Mouse (Mus musculus) forebrain, embryonic 12.5 days (tissue): ENCODE data around the gene Podxl2. TPM values are rescaled to one million over a fixed set of nuclear protein-coding genes. Genes with fewer than 3 reads are reported as not detected.

ENCODE experiments used
- ATAC-seq: fragments of 200-750 bp; cut with Nextera tagmentation; 2 replicates; pipeline ENCODE4 v1.8.0; 2017; ENCODE audit warnings: moderate TSS enrichment; ENCODE audit not compliant: low FRiP score
- H3K27ac ChIP-seq: fragments of 300-500 bp; sonication (generic); 2 replicates; pipeline ENCODE4 v1.5.1; 2016; ENCODE audit warnings: mild to moderate bottlenecking
- H3K27me3 ChIP-seq: fragments of 300-500 bp; sonication (generic); 2 replicates; pipeline ENCODE4 v1.6.1; 2016; ENCODE audit warnings: mild to moderate bottlenecking
- H3K36me3 ChIP-seq: fragments of 300-500 bp; sonication (generic); replicated peaks from 2 replicates; pipeline ENCODE4 v1.6.1; 2016; ENCODE audit warnings: mild to moderate bottlenecking
- H3K4me1 ChIP-seq: fragments of 300-500 bp; sonication (generic); 2 replicates; pipeline ENCODE4 v1.6.1; 2016
- H3K4me2 ChIP-seq: fragments of 300-500 bp; sonication (generic); 2 replicates; pipeline ENCODE4 v1.6.1; 2016; ENCODE audit warnings: mild to moderate bottlenecking, moderate library complexity
- H3K4me3 ChIP-seq: fragments of 300-500 bp; sonication (generic); replicated peaks from 2 replicates; pipeline ENCODE4 v1.5.1; 2016; ENCODE audit warnings: mild to moderate bottlenecking
- H3K9ac ChIP-seq: fragments of 300-500 bp; sonication (generic); 2 replicates; pipeline ENCODE4 v1.6.1; 2016; ENCODE audit warnings: mild to moderate bottlenecking
- H3K9me3 ChIP-seq: fragments of 300-500 bp; sonication (generic); 2 replicates; pipeline ENCODE4 v1.6.1; 2016
- WGBS: fragments of 180-500 bp; shearing (Covaris S2); methylation state at CpG from one replicate; pipeline ENCODE4 v1.1.7; 2016; 5-methylcytosine and 5-hydroxymethylcytosine counted together
- polyA plus RNA-seq: library from polyadenylated mRNA; unstranded; fragments of >200 nt; fragmentation: Nextera tagmentation; extraction: Ambion mirVana; gene quantifications from 2 replicates; pipeline ENCODE4 v1.2.1, GENCODE M21; 2016

Gene Podxl2
- 248 and 258 TPM in 2 replicates for polyA plus RNA-seq

DNA sequence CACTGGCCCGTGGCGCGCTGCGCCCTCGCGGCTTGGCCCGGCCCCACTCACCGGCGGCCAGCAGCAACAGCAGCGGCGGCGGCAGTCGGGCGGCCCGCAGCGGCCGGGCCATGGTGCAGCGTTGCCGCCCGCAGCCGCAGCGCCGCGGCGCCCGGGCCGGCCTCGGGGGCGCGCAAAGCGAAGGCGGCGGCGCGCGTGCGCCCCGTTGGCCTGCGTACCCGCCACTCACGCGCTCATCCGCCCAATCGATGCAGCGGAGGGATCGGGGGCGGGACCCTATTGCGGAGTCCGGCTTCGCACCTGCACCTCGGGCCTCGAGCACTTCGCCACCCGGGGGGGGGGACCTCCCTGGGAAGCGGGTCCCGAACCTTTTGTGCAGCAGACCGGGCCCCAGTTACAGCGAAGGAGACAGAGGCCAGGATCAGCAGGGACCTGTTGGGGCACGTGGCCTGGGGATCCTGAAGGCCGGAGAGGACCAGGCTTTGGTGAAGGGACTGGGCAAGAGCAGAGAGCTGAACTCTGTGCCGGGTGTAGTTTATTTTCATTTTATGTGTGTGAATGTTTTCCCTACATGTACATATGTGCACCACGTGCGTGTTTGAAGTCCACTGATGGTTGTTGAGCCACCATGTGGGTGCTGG lies at the start of gene Podxl2:
Podxl2 (minus strand) TSS at position 177 of the 641 bp plus-strand sequence.
- peak; percentile 79 for ATAC-seq
- Histone ChIP-seq H3K9me3 (0 out of 2 replicates have a peak, but pooled peaks cover 4% of the 10 kb centered on the region), H3K4me2 (peak within 1 kb of the TSS; percentile 92), H3K4me1 (peaks cover 43% of the 10 kb centered on the region), H3K9ac (peak within 1 kb of the TSS; percentile 96), H3K27me3 (peaks cover 11% of the 10 kb centered on the region), H3K27ac (peak within 1 kb of the TSS; percentile 88), H3K4me3 (peak within 1 kb of the TSS; percentile 92), H3K36me3 (no peaks in the 10 kb centered on the region)
- WGBS = 4% methylated on average over 54 of the region's 63 CpGs

DNA sequence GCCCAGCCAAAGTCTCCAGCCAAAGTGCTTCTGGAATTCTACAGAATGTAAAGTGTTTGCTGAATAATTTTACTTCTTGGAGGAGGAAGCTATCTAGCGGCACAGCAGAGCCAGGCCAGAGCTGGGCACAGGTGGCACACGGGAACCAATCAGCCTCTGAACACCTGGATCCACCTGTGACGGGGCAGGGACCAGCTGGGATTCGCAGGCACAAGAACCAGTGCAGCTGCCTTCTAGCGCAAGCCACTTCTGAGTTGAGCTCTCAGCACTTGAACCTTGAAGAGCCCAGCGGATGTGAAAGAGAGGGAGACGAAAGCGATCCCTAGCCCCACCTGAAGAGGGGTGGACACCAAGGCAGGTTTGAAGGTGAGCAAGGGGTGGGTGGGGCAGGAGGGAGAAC lies 44.0 kb upstream of the Podxl2 start:
- no peak overlapping the region for H3K9ac ChIP-seq
- 73% methylated on average over 8 of the region's 8 CpGs for WGBS
- H3K9me3 ChIP-seq = 0 out of 2 replicates have a peak, but pooled peaks cover 3% of the 10 kb centered on the region
- no peaks in the 10 kb centered on the region for H3K36me3 ChIP-seq
- no peak for ATAC-seq
- no peak overlapping the region for H3K27ac ChIP-seq
- no peaks in the 10 kb centered on the region for H3K27me3 ChIP-seq
- peaks cover 2% of the 10 kb centered on the region for H3K4me1 ChIP-seq
- H3K4me2 ChIP-seq = no peak overlapping the region
- H3K4me3 ChIP-seq = no peak overlapping the region

DNA sequence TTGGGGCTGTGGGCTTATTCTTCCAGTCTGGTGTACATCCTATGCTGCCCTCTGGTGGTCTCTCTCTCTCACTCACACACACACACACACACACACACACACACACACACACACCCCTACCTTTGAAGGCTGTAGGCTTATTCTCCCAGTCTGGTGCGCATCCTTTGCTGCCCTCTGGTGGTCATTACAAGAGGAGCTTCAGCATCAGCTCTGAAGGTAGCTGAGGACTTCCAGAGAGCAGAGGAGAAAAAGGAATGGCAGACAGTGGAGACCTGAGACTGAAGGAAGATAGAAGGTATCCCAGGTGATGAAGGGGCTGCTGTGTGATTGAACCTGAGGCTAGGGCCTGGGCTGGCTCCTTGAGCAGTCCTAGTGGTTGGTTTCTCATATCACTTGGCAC lies 41.3 kb upstream of the Podxl2 start:
- Histone ChIP-seq H3K4me2 (no peak overlapping the region), H3K27ac (no peak overlapping the region), H3K9me3 (0 out of 2 replicates have a peak, but pooled peaks cover 3% of the 10 kb centered on the region), H3K9ac (no peak overlapping the region), H3K4me1 (no peaks in the 10 kb centered on the region), H3K4me3 (no peak overlapping the region), H3K36me3 (0 out of 2 replicates have a peak, but pooled peaks cover 9% of the 10 kb centered on the region), H3K27me3 (no peaks in the 10 kb centered on the region)
- ATAC-seq = peak; percentile 43; the same call in 1 of the 2 replicates
- WGBS = 47% methylated on average over 1 of the region's 1 CpGs

DNA sequence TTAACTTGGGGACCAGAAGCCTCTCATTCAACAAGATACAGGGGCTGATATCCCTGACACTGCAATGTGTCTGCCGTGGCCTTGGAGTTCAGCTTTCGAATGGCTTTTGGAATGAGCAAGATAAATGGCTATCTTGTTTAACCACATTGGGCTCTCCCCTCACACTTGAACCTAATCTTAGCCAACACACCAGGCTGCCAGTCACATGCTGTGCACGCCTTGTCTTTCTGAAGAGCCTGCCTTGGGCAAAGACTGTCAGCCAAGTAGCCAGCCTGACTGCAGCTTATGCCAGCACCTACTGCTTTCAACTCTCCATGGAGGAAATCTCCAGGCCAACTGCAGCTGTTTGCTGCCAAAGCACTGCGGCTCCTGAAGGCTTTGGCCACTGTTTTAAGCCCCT lies 40.7 kb upstream of the Podxl2 start:
- Histone ChIP-seq H3K27me3 (no peaks in the 10 kb centered on the region), H3K4me2 (no peak overlapping the region), H3K9ac (no peak overlapping the region), H3K4me1 (no peaks in the 10 kb centered on the region), H3K4me3 (no peak overlapping the region), H3K9me3 (0 out of 2 replicates have a peak, but pooled peaks cover 3% of the 10 kb centered on the region), H3K27ac (no peak overlapping the region), H3K36me3 (peaks cover 15% of the 10 kb centered on the region)
- no peak for ATAC-seq
- WGBS = 91% methylated on average over 4 of the region's 4 CpGs

DNA sequence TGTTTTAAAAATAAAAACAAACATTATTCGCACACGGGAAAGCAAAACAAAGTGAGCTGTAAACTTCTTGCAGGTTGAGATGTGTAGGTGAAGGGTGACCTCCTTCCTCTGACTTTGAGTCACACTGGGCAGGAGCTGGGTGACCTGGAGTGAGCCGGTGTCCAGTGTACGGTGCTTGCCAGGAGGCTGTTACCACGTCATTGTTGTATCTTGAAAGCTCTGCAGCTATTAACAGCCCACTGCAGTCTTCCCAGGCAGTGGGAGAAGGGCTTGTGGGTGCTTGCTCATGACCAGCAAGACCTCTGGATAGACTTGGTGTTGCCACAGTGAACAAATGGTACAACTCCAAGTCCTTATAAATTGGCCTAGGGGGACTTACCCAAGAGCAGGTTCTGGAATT lies 40.0 kb upstream of the Podxl2 start:
- Histone ChIP-seq H3K4me3 (no peak overlapping the region), H3K4me2 (no peak overlapping the region), H3K27ac (no peak overlapping the region), H3K9me3 (0 out of 2 replicates have a peak, but pooled peaks cover 3% of the 10 kb centered on the region), H3K9ac (no peak overlapping the region), H3K27me3 (no peaks in the 10 kb centered on the region), H3K36me3 (peaks cover 20% of the 10 kb centered on the region), H3K4me1 (no peaks in the 10 kb centered on the region)
- 81% methylated on average over 5 of the region's 5 CpGs for WGBS
- no peak for ATAC-seq

DNA sequence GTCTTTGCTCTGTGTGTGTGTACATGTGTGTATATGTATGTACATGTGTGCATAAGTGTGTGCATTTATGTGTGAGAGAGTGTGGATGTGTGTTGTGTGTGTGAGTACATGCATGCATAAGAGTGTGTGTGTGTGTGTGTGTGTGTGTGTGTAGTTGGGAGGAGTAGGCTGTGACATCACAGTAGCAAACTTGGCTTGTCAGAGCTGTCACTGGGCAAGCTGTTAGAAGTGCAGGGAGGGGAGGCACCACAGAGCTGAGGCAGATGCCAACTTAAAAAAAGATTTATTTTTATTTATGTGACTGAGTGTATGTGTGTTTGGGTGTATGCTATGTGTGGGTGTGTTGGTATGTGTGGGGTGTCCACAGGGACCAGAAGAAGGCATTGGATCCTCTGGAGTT lies 38.6 kb upstream of the Podxl2 start:
- Histone ChIP-seq H3K9me3 (0 out of 2 replicates have a peak, but pooled peaks cover 3% of the 10 kb centered on the region), H3K27ac (no peak overlapping the region), H3K27me3 (no peaks in the 10 kb centered on the region), H3K36me3 (peaks cover 28% of the 10 kb centered on the region), H3K4me1 (no peaks in the 10 kb centered on the region), H3K4me3 (no peak overlapping the region), H3K4me2 (no peak overlapping the region), H3K9ac (no peak overlapping the region)
- no peak for ATAC-seq

DNA sequence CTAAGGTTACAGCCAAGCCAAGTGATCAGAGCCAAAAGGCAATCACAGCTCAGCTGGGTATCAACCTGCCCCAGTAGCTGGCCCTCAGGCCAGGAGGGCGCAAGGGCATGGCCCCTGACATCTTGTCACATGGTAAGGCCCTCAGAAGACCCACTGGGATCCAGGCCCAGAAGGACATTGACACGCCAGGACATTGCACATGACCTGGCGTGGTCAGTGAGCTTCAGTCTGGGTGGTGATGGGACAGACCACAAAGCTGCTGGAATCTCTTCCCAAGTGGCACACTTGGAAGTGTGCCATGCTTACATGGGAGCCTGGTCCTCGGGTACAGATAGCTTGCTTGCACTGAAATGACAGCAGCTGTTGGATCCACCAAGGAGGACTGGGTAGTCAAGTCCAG lies 38.2 kb upstream of the Podxl2 start:
- no peak for ATAC-seq
- Histone ChIP-seq H3K9me3 (0 out of 2 replicates have a peak, but pooled peaks cover 3% of the 10 kb centered on the region), H3K4me1 (no peaks in the 10 kb centered on the region), H3K9ac (no peak overlapping the region), H3K4me2 (no peak overlapping the region), H3K36me3 (peaks cover 28% of the 10 kb centered on the region), H3K27me3 (no peaks in the 10 kb centered on the region), H3K4me3 (no peak overlapping the region), H3K27ac (no peak overlapping the region)
- WGBS = 97% methylated on average over 4 of the region's 4 CpGs

DNA sequence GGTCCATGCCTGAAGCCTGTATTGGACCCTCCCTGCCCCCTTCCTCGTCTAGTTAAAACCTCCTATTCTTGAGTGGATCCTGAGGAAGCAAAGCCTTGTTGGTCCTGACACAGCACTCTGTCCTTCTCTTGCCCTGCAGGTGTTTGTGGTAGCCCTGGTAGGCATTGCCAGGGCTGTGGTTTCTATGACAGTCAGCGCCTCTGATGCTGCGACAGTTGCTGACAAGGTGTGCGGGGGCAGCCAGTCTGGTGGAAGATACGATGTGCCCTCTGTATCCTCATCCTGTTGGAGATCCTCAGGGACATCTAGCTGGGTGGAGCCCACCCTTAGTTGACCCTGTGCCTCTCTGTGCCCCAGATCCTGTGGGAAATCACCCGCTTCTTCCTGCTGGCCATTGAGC lies 34.3 kb upstream of the Podxl2 start:
- no peak overlapping the region for H3K4me2 ChIP-seq
- no peak for ATAC-seq
- no peaks in the 10 kb centered on the region for H3K9me3 ChIP-seq

DNA sequence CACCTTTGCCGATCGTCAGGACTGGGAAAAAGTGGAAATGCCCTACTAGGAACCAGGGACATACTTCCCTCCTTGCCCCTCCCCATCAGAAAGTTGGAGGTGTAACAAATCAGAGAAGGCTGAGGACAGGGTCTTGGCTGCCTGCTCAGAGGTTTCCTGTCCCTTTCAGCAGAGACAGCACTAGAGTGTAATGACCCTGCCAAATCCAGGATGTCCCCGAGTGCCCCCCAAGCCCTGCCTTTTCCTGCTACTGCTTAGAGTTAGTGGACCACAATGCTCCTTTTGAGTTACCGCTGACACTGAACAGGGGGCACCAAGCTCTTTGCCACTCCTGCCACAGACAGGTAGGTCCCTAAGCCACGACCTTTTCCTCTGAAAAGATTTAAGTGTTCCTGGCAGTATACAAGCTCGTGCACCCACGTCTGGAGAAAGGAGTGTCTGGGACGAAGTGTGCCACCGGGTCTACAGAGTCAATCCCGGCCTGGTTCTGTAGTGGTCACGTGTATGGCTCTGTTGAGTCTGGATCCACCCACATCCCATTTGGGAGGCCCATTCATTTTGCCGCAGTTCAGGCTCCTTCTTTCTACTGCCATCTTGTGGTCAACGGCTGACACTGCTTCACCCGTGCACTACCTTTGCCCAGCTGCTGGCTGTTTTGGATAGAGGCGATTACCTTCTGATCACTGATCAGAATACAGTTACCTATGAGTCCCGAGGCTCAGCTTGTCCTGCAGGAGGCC lies 31.7 kb upstream of the Podxl2 start:
- ATAC-seq = 0 out of 2 replicates have a peak, but pooled peaks have one; percentile 14
- H3K27ac ChIP-seq = no peak overlapping the region

More for the DNA sequence above, 34.3 kb upstream of the Podxl2 start:
- no peak overlapping the region for H3K9ac ChIP-seq
- no peaks in the 10 kb centered on the region for H3K27me3 ChIP-seq
- no peak overlapping the region for H3K27ac ChIP-seq
- no peak overlapping the region for H3K4me3 ChIP-seq
- WGBS = 93% methylated on average over 6 of the region's 6 CpGs
- peaks cover 28% of the 10 kb centered on the region for H3K36me3 ChIP-seq
- H3K4me1 ChIP-seq = peaks cover 9% of the 10 kb centered on the region

DNA sequence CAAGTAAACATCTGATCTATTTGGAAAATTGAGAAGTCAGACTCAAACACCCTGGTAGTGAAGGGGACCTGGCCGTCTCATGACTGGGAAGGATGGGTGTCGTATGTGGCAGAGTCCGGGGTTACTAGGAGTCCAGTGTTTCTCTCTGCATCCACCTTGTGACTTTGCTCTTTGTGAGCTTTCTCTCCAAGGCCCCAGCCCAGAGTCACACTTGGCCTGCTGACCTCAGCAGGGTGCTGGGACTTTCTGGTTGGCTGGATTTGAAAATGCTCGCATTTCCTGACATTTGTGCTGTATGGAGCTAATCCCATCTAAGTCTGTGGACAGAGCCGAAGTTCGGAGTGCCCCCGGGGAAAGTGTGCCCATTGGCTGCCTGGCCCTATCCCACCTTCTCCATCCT lies 30.2 kb upstream of the Podxl2 start:
- Histone ChIP-seq H3K36me3 (peaks cover 9% of the 10 kb centered on the region), H3K9me3 (no peaks in the 10 kb centered on the region), H3K4me1 (peaks cover 31% of the 10 kb centered on the region), H3K9ac (no peak overlapping the region), H3K27ac (no peak overlapping the region), H3K27me3 (no peaks in the 10 kb centered on the region), H3K4me2 (no peak overlapping the region), H3K4me3 (no peak overlapping the region)
- ATAC-seq = no peak
- 73% methylated on average over 7 of the region's 7 CpGs for WGBS

More for the DNA sequence above, 31.7 kb upstream of the Podxl2 start:
- Histone ChIP-seq H3K4me2 (no peak overlapping the region), H3K4me1 (peaks cover 27% of the 10 kb centered on the region), H3K36me3 (peaks cover 22% of the 10 kb centered on the region), H3K27me3 (no peaks in the 10 kb centered on the region), H3K9me3 (no peaks in the 10 kb centered on the region), H3K4me3 (no peak overlapping the region), H3K9ac (no peak overlapping the region)
- WGBS = 19% methylated on average over 16 of the region's 16 CpGs

DNA sequence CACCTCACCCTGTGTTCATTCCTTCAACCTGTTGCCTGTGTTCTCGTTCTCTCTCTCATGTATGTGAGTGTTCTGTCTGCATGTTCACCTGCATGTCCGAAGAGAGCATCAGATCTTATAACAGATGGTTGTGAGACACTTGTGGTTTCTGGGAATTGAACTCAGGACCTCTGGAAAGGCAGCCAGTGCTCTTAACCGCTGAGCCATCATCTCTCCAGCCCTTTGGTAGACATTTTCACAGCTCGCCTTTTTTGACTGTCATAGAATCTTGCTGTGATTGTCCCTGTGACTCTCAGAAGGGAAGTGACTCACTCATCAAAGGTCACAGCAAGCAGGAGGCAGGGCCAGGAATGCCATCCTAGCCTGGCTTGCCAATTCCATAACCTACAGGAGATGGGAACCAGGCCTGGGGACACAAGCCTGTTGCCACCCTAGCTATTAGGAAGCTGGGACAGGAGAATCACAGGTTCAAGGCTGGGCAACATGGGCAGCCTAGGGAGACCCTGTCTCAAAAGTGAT lies 29.7 kb upstream of the Podxl2 start:
- no peak overlapping the region for H3K4me2 ChIP-seq
- no peak overlapping the region for H3K4me3 ChIP-seq
- no peak for ATAC-seq
- peaks cover 6% of the 10 kb centered on the region; the same call in 1 of the 2 replicates for H3K36me3 ChIP-seq
- H3K27me3 ChIP-seq = no peaks in the 10 kb centered on the region
- H3K4me1 ChIP-seq = peaks cover 31% of the 10 kb centered on the region
- 90% methylated on average over 4 of the region's 4 CpGs for WGBS
- no peak overlapping the region for H3K27ac ChIP-seq
- H3K9ac ChIP-seq = no peak overlapping the region
- H3K9me3 ChIP-seq = no peaks in the 10 kb centered on the region

DNA sequence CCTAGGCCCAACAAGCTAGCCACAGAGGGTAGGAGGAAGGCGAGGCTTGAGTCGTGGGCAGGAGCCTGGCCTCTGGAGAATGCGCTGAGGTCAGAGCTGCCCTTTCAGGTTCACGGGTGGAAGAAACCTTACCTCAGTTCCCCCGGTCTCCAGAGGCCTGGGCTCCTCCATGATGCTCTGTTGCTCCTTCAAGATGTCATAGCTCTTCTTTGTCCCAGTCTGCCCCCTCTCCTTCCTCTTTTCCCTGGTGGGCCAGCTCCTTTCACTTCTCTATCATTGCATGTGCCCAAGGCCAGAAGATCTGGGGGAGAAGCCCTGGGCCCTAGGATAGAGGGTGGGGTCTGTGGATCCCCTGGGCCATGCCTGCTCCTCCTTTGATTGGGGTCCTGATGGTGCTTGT lies 28.9 kb upstream of the Podxl2 start:
- Histone ChIP-seq H3K36me3 (no peaks in the 10 kb centered on the region), H3K4me1 (peaks cover 31% of the 10 kb centered on the region), H3K27ac (no peak overlapping the region), H3K9me3 (no peaks in the 10 kb centered on the region), H3K4me3 (no peak overlapping the region), H3K9ac (no peak overlapping the region), H3K27me3 (no peaks in the 10 kb centered on the region), H3K4me2 (peak overlapping the region; percentile 88; the same call in 1 of the 2 replicates)
- no peak for ATAC-seq
- WGBS = 80% methylated on average over 5 of the region's 5 CpGs
